Mouse (Mus musculus) embryonic facial prominence, embryonic 11.5 days (tissue): ENCODE measurements at regions not wholly inside any gene's neighbourhood (a gene's known extent, or its start where the extent isn't known, plus 50 kb on each side); places are given as distances from the start of the nearest gene placed in this dataset.

Experiments
- ATAC-seq: fragments of 200-750 bp; cut with Nextera tagmentation; replicated peaks from 2 replicates; pipeline ENCODE4 v1.8.0; 2017; ENCODE audit warnings: low read depth; ENCODE audit not compliant: insufficient number of reproducible peaks, low FRiP score, low TSS enrichment
- DNase-seq: peaks from one replicate; pipeline ENCODE4 v3.0.0-alpha.2; 2015; ENCODE audit warnings: low spot score
- H3K27ac ChIP-seq: fragments of 300-500 bp; sonication (generic); replicated peaks from 2 replicates; pipeline ENCODE4 v1.5.1; 2014; ENCODE audit warnings: mild to moderate bottlenecking, low read depth, low read length, control low read depth
- H3K27me3 ChIP-seq: fragments of 300-500 bp; sonication (generic); 2 replicates; pipeline ENCODE4 v1.6.1; 2014; ENCODE audit warnings: mild to moderate bottlenecking, low read length, moderate library complexity, mixed read lengths; ENCODE audit not compliant: control insufficient read depth, insufficient read depth
- H3K36me3 ChIP-seq: fragments of 300-500 bp; sonication (generic); replicated peaks from 2 replicates; pipeline ENCODE4 v1.6.1; 2014; ENCODE audit warnings: low read depth, mild to moderate bottlenecking, low read length, moderate library complexity, mixed read lengths; ENCODE audit not compliant: control insufficient read depth, insufficient read depth
- H3K4me1 ChIP-seq: fragments of 300-500 bp; sonication (generic); 2 replicates; pipeline ENCODE4 v1.6.1; 2014; ENCODE audit warnings: low read length, mixed read lengths; ENCODE audit not compliant: control insufficient read depth, insufficient read depth
- H3K4me2 ChIP-seq: fragments of 300-500 bp; sonication (generic); 2 replicates; pipeline ENCODE4 v1.6.1; 2014; ENCODE audit warnings: low read depth, mild to moderate bottlenecking, control low read depth, low read length, moderate library complexity
- H3K4me3 ChIP-seq: fragments of 300-500 bp; sonication (generic); 2 replicates; pipeline ENCODE4 v1.5.1; 2014; ENCODE audit warnings: low read depth, low read length, control low read depth
- H3K9ac ChIP-seq: fragments of 300-500 bp; sonication (generic); replicated peaks from 2 replicates; pipeline ENCODE4 v1.6.1; 2014; ENCODE audit warnings: mild to moderate bottlenecking, control low read depth, low read length
- H3K9me3 ChIP-seq: fragments of 300-500 bp; sonication (generic); replicated peaks from 2 replicates; pipeline ENCODE4 v1.6.1; 2016; ENCODE audit warnings: mild to moderate bottlenecking, low read length, inconsistent platforms, mixed read lengths; ENCODE audit not compliant: control insufficient read depth
- WGBS: fragments of 180-500 bp; shearing (Covaris S2); extraction: QIAGEN DNeasy Blood & Tissue Kit; methylation state at CpG from one replicate; pipeline ENCODE4 v1.1.7; 2014; 5-methylcytosine and 5-hydroxymethylcytosine counted together

DNA sequence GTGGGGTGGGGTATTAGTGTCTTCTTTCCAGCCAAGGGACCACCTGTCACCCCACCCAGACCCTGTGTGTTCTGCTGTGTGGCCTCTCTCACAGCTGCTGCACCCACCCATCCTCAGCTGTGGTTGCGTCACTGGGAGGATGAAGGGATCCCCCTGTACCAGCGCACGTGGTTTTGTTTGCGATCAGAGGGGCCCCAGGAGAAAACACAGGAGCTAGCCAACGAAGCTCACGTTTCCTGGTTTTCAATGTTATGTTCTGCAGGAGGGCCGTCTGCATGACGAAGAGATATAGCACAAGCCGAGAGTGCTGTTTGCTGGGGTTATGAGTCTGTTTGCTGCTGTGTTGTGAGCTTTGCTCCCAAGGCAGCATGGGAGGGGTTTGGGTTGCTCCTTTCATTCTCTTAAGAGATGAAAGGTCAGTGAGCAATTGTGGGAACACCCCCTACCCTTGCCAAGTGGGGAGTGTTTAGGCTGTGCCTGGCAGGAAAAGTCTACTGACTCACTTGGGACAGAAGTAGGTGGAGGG lies 712.4 kb downstream of the Slc22a22 start:
- H3K9me3 ChIP-seq: no peaks in the 10 kb centered on the region
- no peak for DNase-seq
- no peaks in the 10 kb centered on the region for H3K4me1 ChIP-seq
- no peak overlapping the region for H3K4me2 ChIP-seq
- 26% methylated on average over 9 of the region's 9 CpGs for WGBS
- H3K36me3 ChIP-seq: no peaks in the 10 kb centered on the region
- no peak overlapping the region for H3K27ac ChIP-seq
- peak; percentile 39; the same call in 1 of the 2 replicates for ATAC-seq
- no peak overlapping the region for H3K4me3 ChIP-seq
- H3K27me3 ChIP-seq: no peaks in the 10 kb centered on the region
- no peak overlapping the region for H3K9ac ChIP-seq

DNA sequence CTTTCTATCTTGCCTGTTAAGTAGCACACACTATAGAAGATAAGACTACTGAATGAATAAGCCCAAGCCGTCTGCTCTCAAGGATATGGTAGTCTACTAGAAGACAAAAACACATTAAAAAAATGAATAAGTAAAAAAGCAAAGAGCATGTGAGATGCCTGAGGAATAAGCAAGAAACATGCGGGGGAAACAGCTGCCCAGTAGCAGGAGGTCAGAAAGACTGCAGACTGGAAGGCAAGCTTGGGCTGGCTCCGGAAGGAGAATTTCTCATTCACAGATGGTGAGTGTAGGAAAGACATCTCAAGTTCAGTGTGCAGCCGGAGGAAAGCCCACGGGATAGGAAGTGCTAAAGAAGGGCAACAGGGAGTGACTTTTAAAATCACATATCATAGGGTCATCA lies 713.4 kb downstream of the Slc22a22 start:
- no peaks in the 10 kb centered on the region for H3K36me3 ChIP-seq
- H3K27me3 ChIP-seq: no peaks in the 10 kb centered on the region
- no peaks in the 10 kb centered on the region for H3K9me3 ChIP-seq
- no peak for ATAC-seq
- no peak overlapping the region for H3K4me2 ChIP-seq
- no peaks in the 10 kb centered on the region for H3K4me1 ChIP-seq
- H3K9ac ChIP-seq: no peak overlapping the region
- 37% methylated on average over 5 of the region's 5 CpGs for WGBS
- no peak overlapping the region for H3K27ac ChIP-seq
- no peak for DNase-seq
- H3K4me3 ChIP-seq: no peak overlapping the region

DNA sequence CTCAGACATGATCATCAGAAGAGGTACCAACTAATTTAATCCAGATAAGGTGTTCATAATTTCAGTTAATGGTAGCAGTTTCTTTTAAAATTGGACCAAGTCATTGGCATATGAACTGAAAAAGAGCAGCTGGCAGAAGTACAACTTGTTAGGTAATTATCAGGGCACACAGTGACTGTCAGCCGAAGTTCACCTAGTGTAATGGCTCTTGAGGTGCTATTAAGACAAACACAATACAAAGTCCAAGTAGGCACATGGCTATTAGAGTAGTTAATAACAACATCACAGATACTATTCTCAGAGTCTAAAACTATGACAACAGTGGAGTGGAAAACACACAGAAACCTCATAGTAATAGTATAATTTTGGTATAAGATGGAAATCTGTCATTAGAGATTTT lies 730.7 kb downstream of the Slc22a22 start:
- DNase-seq (no peak), ATAC-seq (no peak)
- WGBS: 68% methylated on average over 1 of the region's 1 CpGs
- no peak overlapping the region for H3K4me2 ChIP-seq
- no peak overlapping the region for H3K9ac ChIP-seq
- no peaks in the 10 kb centered on the region for H3K36me3 ChIP-seq
- H3K4me1 ChIP-seq: no peaks in the 10 kb centered on the region
- H3K27ac ChIP-seq: no peak overlapping the region
- H3K27me3 ChIP-seq: no peaks in the 10 kb centered on the region
- no peak overlapping the region for H3K4me3 ChIP-seq
- no peaks in the 10 kb centered on the region for H3K9me3 ChIP-seq

GRCm38 (mm10) chr15:56744915-56745314 lies 732.5 kb downstream of the Slc22a22 start:
- peak; percentile 44 for DNase-seq
- H3K9ac ChIP-seq: no peak overlapping the region
- H3K9me3 ChIP-seq: no peaks in the 10 kb centered on the region
- no peaks in the 10 kb centered on the region for H3K36me3 ChIP-seq
- H3K27me3 ChIP-seq: no peaks in the 10 kb centered on the region
- H3K4me2 ChIP-seq: no peak overlapping the region
- no peaks in the 10 kb centered on the region for H3K4me1 ChIP-seq
- no peak overlapping the region for H3K4me3 ChIP-seq
- 31% methylated on average over 4 of the region's 4 CpGs for WGBS
- no peak for ATAC-seq
- H3K27ac ChIP-seq: no peak overlapping the region
